Mouse (Mus musculus) heart, adult 2 months (tissue): ENCODE data around the gene Diaph2. TPM values are rescaled to one million over a fixed set of nuclear protein-coding genes. Genes with fewer than 3 reads are reported as not detected.
A peak's percentile ranks its signal among the peaks of the same experiment; 100 is the strongest.

Experiments
- DNase-seq, 2 experiments: peaks; one replicate each; pipeline ENCODE4 v3.0.0; 2021
- H3K27ac ChIP-seq: fragments of 200-600 bp; 2 replicates; pipeline ENCODE4 v1.8.1; 2022
- H3K27me3 ChIP-seq: fragments of 200-500 bp; 2 replicates; pipeline ENCODE4 v1.6.1; 2012; ENCODE audit warnings: mild to moderate bottlenecking, low read length, inconsistent platforms, mixed read lengths; ENCODE audit not compliant: control insufficient read depth, insufficient read depth
- H3K36me3 ChIP-seq: fragments of 200-500 bp; 2 replicates; pipeline ENCODE4 v1.6.1; 2012; ENCODE audit warnings: low read length, inconsistent platforms; ENCODE audit not compliant: control insufficient read depth, insufficient read depth
- H3K4me1 ChIP-seq: fragments of 200-500 bp; 2 replicates; pipeline ENCODE4 v1.6.1; 2011; ENCODE audit warnings: low read length; ENCODE audit not compliant: control insufficient read depth, insufficient read depth
- H3K4me3 ChIP-seq: fragments of 200-600 bp; 2 replicates; pipeline ENCODE4 v1.8.1; 2022
- H3K79me2 ChIP-seq: fragments of 200-500 bp; replicated peaks from 2 replicates; pipeline ENCODE4 v1.6.1; 2012; ENCODE audit warnings: mild to moderate bottlenecking, inconsistent platforms, low read length, moderate library complexity, mixed read lengths; ENCODE audit not compliant: control insufficient read depth, insufficient read depth
- H3K9ac ChIP-seq: fragments of 200-500 bp; 2 replicates; pipeline ENCODE4 v1.6.1; 2012; ENCODE audit warnings: low read depth, mild to moderate bottlenecking, control low read depth, inconsistent platforms, low read length, mixed read lengths
- CTCF ChIP-seq: fragments of 200-600 bp; IDR thresholded peaks from 2 replicates; pipeline ENCODE4 v1.8.1; 2022; ENCODE audit warnings: antibody characterized with exemption, mild to moderate bottlenecking, moderate library complexity
- EP300 ChIP-seq: fragments of 200-500 bp; IDR thresholded peaks from 2 replicates; pipeline ENCODE4 v1.6.1; 2011; ENCODE audit warnings: low read depth, low read length, control low read depth; ENCODE audit not compliant: insufficient read depth
- POLR2A ChIP-seq: fragments of 200-500 bp; IDR thresholded peaks from 2 replicates; pipeline ENCODE4 v1.6.1; 2011; ENCODE audit warnings: mild to moderate bottlenecking, low read depth, low read length, control low read depth; ENCODE audit not compliant: insufficient read depth
- WGBS: fragments of 180-500 bp; shearing (Covaris S2); methylation state at CpG from one replicate; pipeline ENCODE4 v1.1.7; 2018; 5-methylcytosine and 5-hydroxymethylcytosine counted together
- intact Hi-C: fragments of 180-260 bp; cut with DNase I; formaldehyde crosslinking; loops from one replicate; pipeline ENCODE4 v1.15.1; 2025
- polyA plus RNA-seq: library from polyadenylated mRNA; depleted of rRNA; stranded (reverse); fragments of >200 nt; gene quantifications from 2 replicates; pipeline ENCODE4 v1.2.3, GENCODE M21; 2012
- total RNA-seq, 2 experiments: library from RNA; stranded (reverse); gene quantifications; 2 replicates each; pipeline ENCODE4 v1.2.3; 2021

The Diaph2 gene
- total and polyA plus RNA-seq, 3 experiments, result 3.5 to 13.5 (median 10.7) TPM

DNA sequence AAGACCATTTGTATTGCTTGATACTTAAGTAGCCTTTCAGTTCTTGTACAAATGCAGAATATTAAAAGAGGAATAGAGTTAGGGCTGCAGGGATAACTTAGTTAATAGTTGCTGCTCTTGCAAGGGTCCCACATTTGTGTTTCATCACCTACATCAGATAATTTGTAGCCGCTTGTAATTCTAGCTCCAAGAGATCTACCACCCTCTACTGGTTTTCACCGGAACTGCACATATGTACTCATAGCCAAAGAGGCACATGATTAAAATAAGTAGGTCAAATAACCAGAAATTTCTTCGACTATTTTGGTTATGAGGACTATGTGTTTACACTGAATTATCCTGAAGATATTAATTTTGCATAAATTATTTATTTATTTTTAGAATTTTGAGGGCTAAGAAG lies 134.9 kb downstream of the Diaph2 start:
- DNase-seq, result peak in 1 of 2 experiments; percentile 2
- H3K27ac ChIP-seq, result no peak overlapping the region
- no peaks in the 10 kb centered on the region for H3K27me3 ChIP-seq
- no peak overlapping the region for H3K9ac ChIP-seq
- WGBS, result 25% methylated on average over 3 of the region's 3 CpGs
- intact Hi-C loops, result loop anchor here (1.0 to 5.0 kb wide), 3 partner anchors 52 to 582 kb away; no protein-coding TSS in a partner anchor
- H3K4me3 ChIP-seq, result no peak overlapping the region
- no peaks in the 10 kb centered on the region for H3K36me3 ChIP-seq
- TF ChIP-seq EP300 (no peak), CTCF (peak; percentile 84)
- H3K4me1 ChIP-seq, result no peaks in the 10 kb centered on the region
- no peaks in the 10 kb centered on the region for H3K79me2 ChIP-seq

DNA sequence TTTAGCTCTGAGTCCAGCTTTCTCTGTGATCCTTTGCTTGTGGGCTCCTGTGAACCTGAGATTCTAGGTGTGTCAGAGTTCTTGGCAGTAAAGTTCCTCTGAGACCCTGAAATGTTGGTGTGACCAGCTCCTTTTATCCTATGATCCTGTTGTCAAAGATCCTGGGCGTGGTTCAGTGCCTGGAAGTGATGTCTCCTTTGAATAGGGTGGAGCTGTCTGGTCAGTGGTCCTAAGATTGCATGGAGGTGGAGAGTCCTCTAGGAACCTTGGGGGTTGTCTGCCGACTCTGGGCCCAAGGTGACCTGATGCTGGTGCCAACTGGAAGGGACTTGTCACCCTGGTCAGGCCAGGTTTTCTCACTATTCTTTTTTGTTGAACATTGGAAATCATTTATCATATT lies 176.3 kb downstream of the Diaph2 start:
- H3K9ac ChIP-seq, result no peak overlapping the region
- WGBS, result 73% methylated on average over 2 of the region's 2 CpGs
- H3K4me1 ChIP-seq, result no peaks in the 10 kb centered on the region
- H3K36me3 ChIP-seq, result no peaks in the 10 kb centered on the region
- no peaks in the 10 kb centered on the region for H3K79me2 ChIP-seq
- intact Hi-C loops, result no loop called here
- no peak overlapping the region for H3K27ac ChIP-seq
- no peak for DNase-seq
- no peak overlapping the region for H3K4me3 ChIP-seq
- no peaks in the 10 kb centered on the region for H3K27me3 ChIP-seq
- TF ChIP-seq EP300, result no peak
- TF ChIP-seq CTCF, result no peak
- TF ChIP-seq POLR2A, result no peak

- Histone ChIP-seq H3K27ac (no peak overlapping the region), H3K4me3 (no peak overlapping the region), H3K9ac (no peak overlapping the region), H3K79me2 (no peaks in the 10 kb centered on the region), H3K27me3 (no peaks in the 10 kb centered on the region), H3K36me3 (no peaks in the 10 kb centered on the region), H3K4me1 (no peaks in the 10 kb centered on the region)
- TF ChIP-seq POLR2A, result no peak
- no peak for TF ChIP-seq EP300
- TF ChIP-seq CTCF, result peak; percentile 48
- intact Hi-C loops, result no loop called here
- 67% methylated on average over 4 of the region's 4 CpGs for WGBS
- no peak for DNase-seq
These were observed 225.3 kb downstream of the Diaph2 start for GRCm38 (mm10) chrX:129974816-129975215.

DNA sequence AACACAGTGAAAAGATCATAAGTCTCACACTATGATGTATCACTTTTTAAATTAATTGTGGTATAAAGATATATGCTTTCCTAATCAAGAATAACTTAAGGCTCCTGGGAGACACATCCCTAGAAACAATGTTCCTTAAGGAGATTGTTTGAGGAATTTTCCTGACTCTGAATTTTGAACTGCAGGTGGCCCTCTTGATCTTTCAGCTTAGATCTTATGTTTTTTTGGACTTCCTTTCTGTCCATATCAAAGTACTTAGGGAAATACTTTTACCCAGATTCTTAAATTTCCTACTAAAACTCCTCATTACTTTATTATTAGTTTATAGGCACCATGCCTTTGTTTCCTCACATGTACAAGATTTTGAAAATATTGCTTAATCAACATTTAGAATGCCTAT lies 258.7 kb downstream of the Diaph2 start:
- intact Hi-C loops, result no loop called here
- no peak for DNase-seq
- H3K27ac ChIP-seq, result no peak overlapping the region
- H3K4me3 ChIP-seq, result no peak overlapping the region
- H3K27me3 ChIP-seq, result no peaks in the 10 kb centered on the region
- no peaks in the 10 kb centered on the region for H3K36me3 ChIP-seq
- no peak overlapping the region for H3K9ac ChIP-seq
- H3K79me2 ChIP-seq, result no peaks in the 10 kb centered on the region
- no peaks in the 10 kb centered on the region for H3K4me1 ChIP-seq
- TF ChIP-seq CTCF (no peak), EP300 (no peak), POLR2A (no peak)

- no peak for TF ChIP-seq POLR2A
- no peak for TF ChIP-seq EP300
- TF ChIP-seq CTCF, result no peak
- no peak for DNase-seq
- H3K79me2 ChIP-seq, result no peaks in the 10 kb centered on the region
- WGBS, result 45% methylated on average over 1 of the region's 1 CpGs
- intact Hi-C loops, result no loop called here
- no peaks in the 10 kb centered on the region for H3K36me3 ChIP-seq
- no peak overlapping the region for H3K4me3 ChIP-seq
- no peak overlapping the region for H3K27ac ChIP-seq
- no peak overlapping the region for H3K9ac ChIP-seq
- H3K27me3 ChIP-seq, result no peaks in the 10 kb centered on the region
- no peaks in the 10 kb centered on the region for H3K4me1 ChIP-seq
These were observed 270.2 kb downstream of the Diaph2 start for GRCm38 (mm10) chrX:130019735-130020134.

GRCm38 (mm10) chrX:130044525-130044924 lies 295.0 kb downstream of the Diaph2 start:
- no peak overlapping the region for H3K4me3 ChIP-seq
- H3K4me1 ChIP-seq, result no peaks in the 10 kb centered on the region
- no peaks in the 10 kb centered on the region for H3K27me3 ChIP-seq
- no peak overlapping the region for H3K9ac ChIP-seq
- intact Hi-C loops, result no loop called here
- DNase-seq, result no peak
- WGBS, result 74% methylated on average over 1 of the region's 1 CpGs
- no peak overlapping the region for H3K27ac ChIP-seq
- TF ChIP-seq POLR2A, result no peak
- TF ChIP-seq EP300, result no peak
- no peak for TF ChIP-seq CTCF
- no peaks in the 10 kb centered on the region for H3K79me2 ChIP-seq
- no peaks in the 10 kb centered on the region for H3K36me3 ChIP-seq
